Mouse (Mus musculus) heart, embryonic 12.5 days (tissue): ENCODE results near the gene Igfbp5. TPM values are rescaled to one million over a fixed set of nuclear protein-coding genes. Genes with fewer than 3 reads are reported as not detected.

Source experiments
- polyA plus RNA-seq: library from polyadenylated mRNA; unstranded; fragments of >200 nt; fragmentation: Nextera tagmentation; extraction: Ambion mirVana; gene quantifications from 2 replicates; pipeline ENCODE4 v1.2.1, GENCODE M21; 2016

Gene Igfbp5
- polyA plus RNA-seq, 1 experiment from 2014 or later, result 179 TPM

Other genes with a start within 250 kb of the Igfbp5 start
- gene Ankar, start 174.3 kb downstream of the Igfbp5 start, polyA plus RNA-seq, result not detected in 2 replicates
- gene Rpl37a, start 163.6 kb downstream of the Igfbp5 start, polyA plus RNA-seq, result 1,106 and 1,125 TPM in 2 replicates
- gene Igfbp2, start 50.4 kb downstream of the Igfbp5 start, polyA plus RNA-seq, result 91.7 and 93.5 TPM in 2 replicates
- not detected in 2 replicates for gene Tnp1, start 141.0 kb upstream of the Igfbp5 start, polyA plus RNA-seq